Mouse (Mus musculus) olfactory bulb, adult 2 months (tissue): ENCODE data around the gene Samd4b.

ENCODE experiments used
- CTCF ChIP-seq: fragments of 200-500 bp; IDR thresholded peaks from 2 replicates; pipeline ENCODE4 v1.5.1; 2012; ENCODE audit warnings: low read depth, mild to moderate bottlenecking, low read length, moderate library complexity; ENCODE audit not compliant: insufficient read depth
- POLR2A ChIP-seq: fragments of 200-500 bp; IDR thresholded peaks from 2 replicates; pipeline ENCODE4 v1.6.1; 2012; ENCODE audit warnings: mild to moderate bottlenecking, low read depth, low read length, moderate library complexity; ENCODE audit not compliant: insufficient read depth

DNA sequence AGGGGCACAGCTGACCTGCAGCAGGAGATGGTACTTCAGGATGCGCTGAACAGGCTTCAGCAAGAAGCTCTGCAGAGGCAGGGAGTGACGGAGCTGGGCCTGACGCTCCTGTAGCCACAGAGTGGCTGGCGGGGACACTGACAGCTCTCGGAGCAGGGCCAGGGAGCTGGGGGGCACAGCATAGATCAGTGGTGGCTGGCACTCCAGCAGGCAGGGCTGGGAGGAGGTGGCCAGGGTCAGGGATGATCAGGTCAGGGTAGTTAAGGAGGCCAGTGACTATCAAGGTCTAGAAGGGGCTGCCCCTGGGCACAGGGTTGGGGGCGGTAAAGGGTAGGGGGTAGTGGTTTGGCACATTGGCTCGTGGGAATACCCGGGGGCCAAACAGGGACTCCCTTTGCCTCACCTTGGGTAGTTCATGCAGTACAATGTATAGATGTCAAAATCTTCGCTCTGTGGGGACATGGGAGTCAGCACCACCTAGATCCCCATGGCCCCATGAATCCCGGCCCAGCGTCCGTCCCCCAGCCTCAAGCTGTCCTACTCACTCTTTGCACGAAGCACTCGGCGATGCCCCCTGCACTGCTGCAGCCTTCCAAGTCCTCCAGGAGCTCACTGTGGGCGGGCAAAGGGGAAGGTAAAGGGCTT is 229.5 kb downstream of the Samd4b start:
- TF ChIP-seq CTCF (no peak), POLR2A (no peak)
